Mouse (Mus musculus): ENCODE results near the gene Bco2. TPM values are rescaled to one million over a fixed set of nuclear protein-coding genes. Genes with fewer than 3 reads are reported as not detected.

Gene Bco2
- total RNA-seq, 1 experiment = 0.22 TPM

- no peaks in the 10 kb centered on the region for H3K36me3 ChIP-seq (ENCODE audit: control insufficient read depth, insufficient read depth, low read length, poor library complexity, severe bottlenecking)
- in situ Hi-C loops (cut with MboI; ENCODE audit: low sequenced_read_pairs in 2 of 2, unreplicated experiment in 2 of 2) = no loop called here
Measured at GRCm38 (mm10) chr9:50530890-50531289, 24.1 kb downstream of the Bco2 start.

GRCm38 (mm10) chr9:50528293-50528892, 26.6 kb downstream of the Bco2 start, which contains the start of gene Pts:
Gene Pts, minus strand, starts transcription at chr9:50528724.
- Histone ChIP-seq H3K4me3 (ENCODE audit: insufficient read depth in 1 of 2, low read depth in 1 of 2, low read length in 2 of 2, poor library complexity in 1 of 2, severe bottlenecking in 1 of 2) (peak within 1 kb of the TSS; percentile 76 to 91), H3K36me3 (ENCODE audit: control insufficient read depth, insufficient read depth, low read length, poor library complexity, severe bottlenecking) (no peaks in the 10 kb centered on the region), H3K27ac (ENCODE audit: insufficient read depth, low read depth, low read length, poor library complexity, severe bottlenecking) (no peak within 1 kb of the TSS; the same call in 1 of the 2 replicates), H3K9ac (ENCODE audit: insufficient read depth, low read depth, low read length, poor library complexity, severe bottlenecking) (peak within 1 kb of the TSS; percentile 90), H3K9me3 (ENCODE audit: control insufficient read depth, insufficient read depth, low read depth, low read length) (no peaks in the 10 kb centered on the region), H3K4me1 (ENCODE audit: control insufficient read depth in 2 of 2, insufficient read depth in 2 of 2, low read length in 2 of 2, poor library complexity in 1 of 2) (no peaks in the 10 kb centered on the region)
- in situ Hi-C loops (cut with MboI; ENCODE audit: low sequenced_read_pairs in 2 of 2, unreplicated experiment in 2 of 2) = loop anchor here in 1 of 2 experiments (5.0 to 10.0 kb wide), 2 partner anchors 71 to 1034 kb away; no protein-coding TSS in a partner anchor
- peak; percentile 95 for DNase-seq (ENCODE audit: low read depth, low spot score)
- 0 out of 2 replicates have a peak, but pooled peaks have one; percentile 41 for TF ChIP-seq ZC3H11A (IDR thresholded peaks at IDR 0.05; ENCODE audit: borderline replicate concordance, low read depth, low read length)
- no peak for TF ChIP-seq CHD2 (IDR thresholded peaks at IDR 0.05; ENCODE audit: low read depth, low read length)

More at GRCm38 (mm10) chr9:50530890-50531289, 24.1 kb downstream of the Bco2 start:
- Histone ChIP-seq H3K4me3 (ENCODE audit: insufficient read depth in 1 of 2, low read depth in 1 of 2, low read length in 2 of 2, poor library complexity in 1 of 2, severe bottlenecking in 1 of 2) (no peak overlapping the region), H3K27ac (ENCODE audit: insufficient read depth, low read depth, low read length, poor library complexity, severe bottlenecking) (no peak overlapping the region), H3K4me1 (ENCODE audit: control insufficient read depth in 2 of 2, insufficient read depth in 2 of 2, low read length in 2 of 2, poor library complexity in 1 of 2) (no peaks in the 10 kb centered on the region), H3K9me3 (ENCODE audit: control insufficient read depth, insufficient read depth, low read depth, low read length) (no peaks in the 10 kb centered on the region), H3K9ac (ENCODE audit: insufficient read depth, low read depth, low read length, poor library complexity, severe bottlenecking) (no peak overlapping the region)
- TF ChIP-seq ZC3H11A (IDR thresholded peaks at IDR 0.05; ENCODE audit: borderline replicate concordance, low read depth, low read length) (0 out of 2 replicates have a peak, but pooled peaks have one; percentile 18), CHD2 (IDR thresholded peaks at IDR 0.05; ENCODE audit: low read depth, low read length) (no peak), MAFK (IDR thresholded peaks at IDR 0.05; ENCODE audit: insufficient read depth, low read depth, low read length) (no peak), ZNF384 (IDR thresholded peaks at IDR 0.05; ENCODE audit: low read depth, low read length) (no peak)
- DNase-seq (ENCODE audit: low read depth, low spot score) = no peak

GRCm38 (mm10) chr9:50527860-50528259, 27.1 kb downstream of the Bco2 start:
- no peaks in the 10 kb centered on the region for H3K4me1 ChIP-seq (ENCODE audit: control insufficient read depth in 2 of 2, insufficient read depth in 2 of 2, low read length in 2 of 2, poor library complexity in 1 of 2)

GRCm38 (mm10) chr9:50525585-50525984, 29.4 kb downstream of the Bco2 start:
- no peaks in the 10 kb centered on the region for H3K9me3 ChIP-seq (ENCODE audit: control insufficient read depth, insufficient read depth, low read depth, low read length)
- no peak overlapping the region for H3K9ac ChIP-seq (ENCODE audit: insufficient read depth, low read depth, low read length, poor library complexity, severe bottlenecking)
- H3K4me3 ChIP-seq (ENCODE audit: insufficient read depth in 1 of 2, low read depth in 1 of 2, low read length in 2 of 2, poor library complexity in 1 of 2, severe bottlenecking in 1 of 2) = no peak overlapping the region
- TF ChIP-seq ZNF384 (IDR thresholded peaks at IDR 0.05; ENCODE audit: low read depth, low read length) = no peak
- TF ChIP-seq ZC3H11A (IDR thresholded peaks at IDR 0.05; ENCODE audit: borderline replicate concordance, low read depth, low read length) = no peak
- no peak for TF ChIP-seq HCFC1 (IDR thresholded peaks at IDR 0.05; ENCODE audit: borderline replicate concordance, insufficient read depth, low read length)
- TF ChIP-seq MAFK (IDR thresholded peaks at IDR 0.05; ENCODE audit: insufficient read depth, low read depth, low read length) = no peak
- TF ChIP-seq CHD2 (IDR thresholded peaks at IDR 0.05; ENCODE audit: low read depth, low read length) = no peak
- H3K36me3 ChIP-seq (ENCODE audit: control insufficient read depth, insufficient read depth, low read length, poor library complexity, severe bottlenecking) = no peaks in the 10 kb centered on the region
- no peak for DNase-seq (ENCODE audit: low read depth, low spot score)
- in situ Hi-C loops (cut with MboI; ENCODE audit: low sequenced_read_pairs in 2 of 2, unreplicated experiment in 2 of 2) = loop anchor here in 1 of 2 experiments (5.0 to 10.0 kb wide), 2 partner anchors 68 to 1031 kb away; no protein-coding TSS in a partner anchor
- no peak overlapping the region for H3K27ac ChIP-seq (ENCODE audit: insufficient read depth, low read depth, low read length, poor library complexity, severe bottlenecking)
- H3K4me1 ChIP-seq (ENCODE audit: control insufficient read depth in 2 of 2, insufficient read depth in 2 of 2, low read length in 2 of 2, poor library complexity in 1 of 2) = no peaks in the 10 kb centered on the region

More at GRCm38 (mm10) chr9:50527860-50528259, 27.1 kb downstream of the Bco2 start:
- no peak for TF ChIP-seq ZC3H11A (IDR thresholded peaks at IDR 0.05; ENCODE audit: borderline replicate concordance, low read depth, low read length)
- no peak for TF ChIP-seq CHD2 (IDR thresholded peaks at IDR 0.05; ENCODE audit: low read depth, low read length)
- TF ChIP-seq ZNF384 (IDR thresholded peaks at IDR 0.05; ENCODE audit: low read depth, low read length) = no peak
- no peak for TF ChIP-seq HCFC1 (IDR thresholded peaks at IDR 0.05; ENCODE audit: borderline replicate concordance, insufficient read depth, low read length)
- no peak for TF ChIP-seq MAFK (IDR thresholded peaks at IDR 0.05; ENCODE audit: insufficient read depth, low read depth, low read length)
- in situ Hi-C loops (cut with MboI; ENCODE audit: low sequenced_read_pairs in 2 of 2, unreplicated experiment in 2 of 2) = loop anchor here in 1 of 2 experiments (5.0 to 10.0 kb wide), 2 partner anchors 71 to 1033 kb away; no protein-coding TSS in a partner anchor
- peak overlapping the region; percentile 76 to 91; a peak in 3 of 4 replicates for H3K4me3 ChIP-seq (ENCODE audit: insufficient read depth in 1 of 2, low read depth in 1 of 2, low read length in 2 of 2, poor library complexity in 1 of 2, severe bottlenecking in 1 of 2)
- DNase-seq (ENCODE audit: low read depth, low spot score) = no peak
- H3K9ac ChIP-seq (ENCODE audit: insufficient read depth, low read depth, low read length, poor library complexity, severe bottlenecking) = no peak overlapping the region; the same call in 1 of the 2 replicates
- H3K27ac ChIP-seq (ENCODE audit: insufficient read depth, low read depth, low read length, poor library complexity, severe bottlenecking) = no peak overlapping the region
- H3K36me3 ChIP-seq (ENCODE audit: control insufficient read depth, insufficient read depth, low read length, poor library complexity, severe bottlenecking) = no peaks in the 10 kb centered on the region
- no peaks in the 10 kb centered on the region for H3K9me3 ChIP-seq (ENCODE audit: control insufficient read depth, insufficient read depth, low read depth, low read length)

All from ES-E14 (cell line).